Mouse (Mus musculus) gastrocnemius, adult 8-10 months (tissue): ENCODE measurements around the gene Cep41. TPM values are rescaled to one million over a fixed set of nuclear protein-coding genes. Genes with fewer than 3 reads are reported as not detected.

ENCODE experiments used
- DNase-seq, 2 experiments: peaks; one replicate each; pipeline ENCODE4 v3.0.0; 2022; ENCODE audit warnings: low spot score in 2 of 2
- total RNA-seq, 4 experiments: library from RNA; stranded (reverse); gene quantifications; 2 replicates each; pipeline ENCODE4 v1.2.4; 2022

Cep41 gene
- total RNA-seq, 4 experiments from 2014 or later: 0.12 to 0.83 (median 0.41) TPM

GRCm38 (mm10) chr6:30674714-30675280 lies 18.8 kb downstream of the Cep41 start:
- DNase-seq: no peak

DNA sequence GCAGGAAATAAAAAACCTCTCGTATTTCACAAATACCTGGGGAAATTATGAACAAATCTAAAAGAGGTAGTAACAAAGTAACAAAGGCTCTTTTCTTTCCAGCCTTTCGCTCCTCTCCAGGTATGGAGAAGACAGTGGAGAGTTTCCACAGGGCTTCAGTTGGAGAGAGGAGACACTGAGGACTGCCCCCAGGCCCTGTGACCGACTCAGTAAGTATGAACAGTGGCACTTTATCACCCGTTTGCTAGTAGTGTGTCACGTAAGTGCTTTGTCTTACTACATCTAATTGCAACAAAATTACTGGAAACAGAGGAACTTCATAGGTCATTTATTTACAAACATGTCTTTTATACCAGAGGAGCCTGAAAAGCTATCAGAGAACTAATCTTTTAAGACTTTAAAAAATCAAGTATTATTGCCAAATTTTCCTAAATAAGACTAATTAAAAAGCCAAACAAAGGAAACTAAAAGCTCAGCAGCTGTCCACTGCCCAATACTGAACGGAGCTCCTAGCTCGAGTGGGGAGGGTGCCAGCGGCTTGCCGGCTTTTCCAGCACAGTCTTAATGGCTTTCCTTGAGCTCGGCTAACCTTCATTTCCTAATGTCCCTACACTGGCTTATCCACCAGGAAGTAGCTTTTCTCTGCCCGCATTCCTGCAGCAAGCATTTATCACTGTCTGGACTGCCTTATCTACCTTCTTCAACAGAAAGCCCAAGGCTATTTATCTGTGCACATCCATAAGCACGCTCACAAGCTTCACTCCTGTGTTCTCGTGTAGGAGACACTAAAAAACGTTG lies 19.6 kb downstream of the Cep41 start:
- DNase-seq: no peak

GRCm38 (mm10) chr6:30671696-30672095 lies 21.9 kb downstream of the Cep41 start:
- DNase-seq: no peak

GRCm38 (mm10) chr6:30667585-30667984 lies 26.0 kb downstream of the Cep41 start:
- DNase-seq: no peak

- DNase-seq: no peak
These were observed 27.5 kb downstream of the Cep41 start for GRCm38 (mm10) chr6:30666043-30666442.

DNA sequence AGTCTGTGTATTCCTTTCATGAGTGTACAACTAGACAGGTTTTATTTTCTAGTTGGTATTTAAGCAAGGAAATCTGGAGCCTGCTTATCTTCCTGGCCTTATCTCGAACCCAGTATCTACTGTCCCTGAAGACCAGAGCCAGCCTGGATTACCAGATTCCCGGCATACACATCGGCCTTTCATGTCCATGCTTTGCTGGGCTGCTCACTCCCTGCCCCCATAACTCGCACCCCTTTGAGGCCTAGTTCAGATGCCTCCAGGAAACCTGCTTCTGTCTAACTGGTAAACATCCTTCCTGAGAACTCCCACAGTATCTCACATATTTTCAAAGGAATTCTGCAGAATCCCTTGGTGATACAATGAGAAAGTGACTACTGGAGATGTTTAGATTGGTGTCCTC lies 28.3 kb downstream of the Cep41 start:
- DNase-seq: no peak

- no peak for DNase-seq
These were observed 28.8 kb downstream of the Cep41 start for GRCm38 (mm10) chr6:30664776-30665175.

- no peak for DNase-seq
These were observed 34.9 kb downstream of the Cep41 start for GRCm38 (mm10) chr6:30658619-30659018.

DNA sequence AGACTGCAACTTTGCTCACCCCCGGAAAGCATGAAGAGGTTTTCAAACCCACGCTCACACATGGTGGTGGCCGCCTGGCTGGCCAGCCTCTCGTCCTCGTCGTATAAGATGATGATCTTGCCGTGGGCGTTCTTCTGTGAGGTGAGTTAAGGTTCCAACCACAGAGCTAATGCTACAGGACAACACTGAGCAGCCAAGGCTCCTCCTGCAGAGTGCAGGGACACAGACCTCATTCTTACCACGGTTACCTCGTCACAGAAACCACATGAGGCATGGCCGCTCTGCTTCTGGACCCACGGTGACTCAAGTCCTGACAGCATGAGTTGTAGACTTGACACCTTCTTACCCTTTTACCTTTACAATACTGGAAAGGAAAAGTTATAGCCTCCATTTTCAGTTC lies 36.3 kb downstream of the Cep41 start:
- no peak for DNase-seq

GRCm38 (mm10) chr6:30654932-30655331 lies 38.6 kb downstream of the Cep41 start:
- DNase-seq: no peak

DNA sequence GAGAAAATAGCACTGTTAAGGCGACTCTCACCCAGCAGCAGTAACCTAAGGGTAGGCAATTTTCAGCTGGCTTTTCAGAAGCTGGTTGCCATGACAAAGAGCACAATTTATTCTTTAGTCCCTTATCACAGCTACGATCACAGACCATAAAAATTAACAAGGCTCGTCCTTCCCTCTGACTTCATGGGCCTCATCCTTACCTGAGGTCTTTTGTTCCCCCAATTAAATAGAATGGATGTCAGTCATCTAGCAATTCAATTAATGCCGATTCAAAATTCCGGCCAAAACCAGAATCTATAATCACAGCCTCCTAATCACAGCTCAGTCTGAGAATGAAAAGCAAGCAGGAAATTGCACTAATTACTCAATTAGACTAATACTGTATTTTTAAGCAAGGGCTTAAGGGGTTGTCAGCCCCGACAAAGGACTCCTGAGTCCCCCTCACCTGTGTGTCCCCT lies 39.1 kb downstream of the Cep41 start:
- no peak for DNase-seq

DNA sequence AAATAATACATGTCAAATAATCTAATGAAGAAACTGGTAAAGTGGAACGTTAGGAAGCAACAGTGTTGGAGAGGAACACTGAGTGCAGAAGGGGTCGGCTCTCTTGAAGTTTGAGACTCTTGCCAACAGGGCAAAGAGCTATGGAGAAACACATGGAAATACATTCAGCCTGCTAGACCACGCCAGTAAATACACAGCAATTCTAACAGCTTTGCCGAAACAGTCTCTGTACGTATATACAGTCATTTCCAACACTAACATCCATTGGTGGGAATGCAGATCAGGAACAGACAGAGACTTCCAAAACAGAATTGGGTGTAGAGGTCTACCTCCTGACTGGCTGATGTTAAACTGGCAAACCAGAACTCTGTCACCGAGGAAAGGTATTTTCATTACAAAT lies 40.0 kb downstream of the Cep41 start:
- no peak for DNase-seq

GRCm38 (mm10) chr6:30652425-30653188 lies 40.9 kb downstream of the Cep41 start:
- DNase-seq: no peak

DNA sequence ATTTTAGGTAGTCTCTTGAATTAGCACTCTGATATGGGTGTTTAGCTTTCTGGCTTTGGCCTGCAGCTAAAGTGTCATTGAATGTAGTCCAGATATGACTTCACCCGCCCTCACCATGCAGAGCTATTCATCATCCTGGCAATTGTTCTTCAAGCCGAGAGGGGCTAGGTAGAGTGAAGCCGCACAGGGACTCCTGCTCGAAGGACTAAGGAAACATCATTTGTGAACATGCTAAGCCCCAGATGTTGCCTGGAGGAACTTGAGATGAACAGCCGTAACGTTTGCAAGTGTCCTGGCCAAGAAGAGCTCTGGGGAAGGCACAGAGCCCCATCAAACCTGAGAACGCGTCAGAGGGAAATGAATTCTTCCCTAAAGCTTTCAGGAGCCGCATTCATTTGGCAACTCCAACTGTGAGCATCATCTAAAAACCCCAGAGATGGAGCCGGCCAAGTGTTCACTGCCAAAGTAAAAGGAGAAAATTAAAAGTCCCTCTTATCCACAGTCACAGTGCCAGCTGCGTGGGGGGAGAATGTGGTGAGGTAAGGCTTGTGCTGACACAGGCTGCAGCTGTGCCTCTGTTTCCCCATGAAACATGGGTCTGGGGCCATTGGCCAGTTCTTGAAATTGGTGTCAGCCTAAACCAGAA lies 43.8 kb downstream of the Cep41 start:
- DNase-seq: peak; percentile 32 to 45

- no peak for DNase-seq
These were observed 48.2 kb downstream of the Cep41 start for GRCm38 (mm10) chr6:30645379-30645778.

DNA sequence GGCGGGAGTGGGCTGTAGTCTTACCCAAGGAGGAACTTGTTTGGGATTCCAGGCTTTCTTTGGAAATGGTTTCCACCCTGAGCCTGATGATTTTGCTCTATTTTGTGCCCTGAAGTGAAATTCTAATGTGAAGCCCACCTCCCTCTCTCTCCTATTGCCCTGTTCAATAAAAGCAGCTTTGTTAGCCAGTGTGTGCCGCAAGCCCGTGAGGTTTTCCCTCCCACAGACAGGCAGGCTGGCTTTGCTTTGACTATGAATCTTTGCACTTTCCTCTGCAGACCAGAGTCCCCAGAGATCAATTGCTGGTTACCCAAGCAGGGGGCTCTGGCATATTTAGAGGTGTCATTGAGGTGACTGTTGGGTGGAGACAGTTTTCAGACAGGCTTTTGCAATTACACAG lies 49.1 kb downstream of the Cep41 start:
- no peak for DNase-seq

DNA sequence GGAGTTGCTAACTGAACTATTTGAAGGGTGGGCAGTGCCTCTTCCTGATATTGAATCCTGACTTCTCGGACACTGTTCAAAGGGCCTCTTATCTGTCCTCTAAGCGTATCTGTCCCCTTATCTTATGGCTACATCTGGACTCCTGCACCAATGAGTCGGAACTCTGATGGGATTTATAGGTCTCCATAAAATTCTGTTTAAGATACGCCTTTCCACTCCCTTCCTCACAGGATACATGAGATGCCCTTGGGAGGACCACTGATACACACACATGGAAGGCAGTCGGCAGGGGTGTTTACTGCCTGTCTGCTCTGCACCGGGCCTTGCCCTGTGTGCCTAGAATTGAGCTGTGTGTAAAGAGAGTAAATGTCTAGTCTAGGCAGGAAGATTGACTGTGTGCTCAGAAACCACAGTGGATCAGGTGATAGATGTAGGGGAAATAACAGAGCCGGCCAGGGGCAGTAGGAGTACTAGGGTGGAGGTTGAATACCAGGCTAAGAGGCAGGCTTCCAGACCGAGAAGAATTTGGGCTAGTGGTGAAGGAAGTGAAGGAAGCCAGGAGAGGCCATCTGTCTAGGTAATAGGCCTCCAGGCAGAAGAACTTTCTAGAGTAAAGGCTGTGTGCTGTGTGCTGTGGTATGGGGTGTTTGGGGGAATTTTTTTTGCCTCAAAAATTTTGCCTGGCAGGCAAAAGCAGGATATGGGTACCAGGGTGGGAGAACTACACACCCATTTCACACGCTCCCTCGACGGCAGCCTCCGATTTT lies 49.7 kb downstream of the Cep41 start:
- DNase-seq: no peak

DNA sequence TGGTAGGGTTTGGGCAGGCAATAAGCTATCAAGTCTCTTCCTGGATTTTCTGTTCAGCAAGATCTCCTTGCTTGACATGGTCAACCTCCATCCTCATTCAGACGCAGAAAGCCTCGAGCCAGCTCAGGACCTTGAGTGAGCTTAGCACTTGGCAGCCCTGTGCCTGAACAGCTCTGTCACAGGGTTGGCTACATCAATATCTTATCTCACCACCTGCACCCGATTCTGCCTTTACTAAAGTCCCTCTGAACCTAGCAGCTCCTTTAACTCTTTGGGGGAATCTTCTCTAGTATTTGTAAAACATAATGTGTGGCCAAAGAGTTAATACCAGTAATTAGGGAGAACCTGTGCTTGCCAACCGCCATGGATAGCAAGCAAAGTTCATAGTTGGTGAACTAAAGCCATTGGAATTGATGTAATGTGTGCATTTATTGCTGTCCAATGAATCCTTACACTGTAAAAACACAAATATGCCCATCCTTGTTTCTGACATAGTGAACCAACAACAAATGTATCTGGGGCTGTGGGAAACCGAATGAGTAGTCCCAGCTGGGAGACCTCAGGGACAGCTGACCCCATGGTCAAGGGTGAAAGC lies 54.8 kb downstream of the Cep41 start, which contains the start of gene Cpa1:
Cpa1 (plus strand) TSS at position 545 of the 595 bp plus-strand sequence.
- no peak for DNase-seq

- DNase-seq: no peak
These were observed 57.2 kb downstream of the Cep41 start for GRCm38 (mm10) chr6:30636186-30636842.

- DNase-seq: no peak
These were observed 58.1 kb downstream of the Cep41 start for GRCm38 (mm10) chr6:30635361-30635862.
